Mouse (Mus musculus): Measurements from ENCODE around the gene Olfr1369-ps1. TPM values are rescaled to one million over a fixed set of nuclear protein-coding genes. Genes with fewer than 3 reads are reported as not detected.
"Not testable (repeated sequence)": the region's sequence is repeated elsewhere in the genome, so short reads cannot be mapped to it uniquely, and the experiment has no call there.

The Olfr1369-ps1 gene
- not detected in 2 replicates for polyA plus RNA-seq (2011; ENCODE audit: insufficient read depth, insufficient read length, low replicate concordance, missing spikeins)

DNA sequence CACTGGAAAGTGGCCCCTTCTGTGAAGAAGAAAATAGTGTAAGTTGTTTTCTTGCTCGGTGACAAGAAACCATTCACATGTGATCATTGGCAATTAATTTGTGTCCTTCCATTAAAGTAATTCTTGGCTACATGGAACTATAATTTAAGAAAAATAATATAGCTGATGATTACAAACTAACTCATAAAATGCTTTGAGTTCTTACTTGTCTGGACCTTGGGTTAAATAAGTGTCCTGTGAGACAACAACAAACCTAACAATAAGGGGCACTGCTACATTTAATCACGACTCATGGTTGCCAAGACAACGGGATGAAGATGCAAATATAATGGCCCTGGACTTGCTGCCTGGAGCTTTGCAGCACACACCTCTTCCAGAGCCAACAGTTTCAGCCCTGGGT, at the start of gene Olfr1369-ps1:
Olfr1369-ps1 (plus strand) TSS at position 301 of the 400 bp plus-strand sequence.
- WGBS = 74% methylated on average over 3 of the region's 3 CpGs
- H3K4me1 ChIP-seq (ENCODE audit: control insufficient read depth, insufficient read depth, low read length); H3K27ac ChIP-seq (ENCODE audit: control insufficient read depth, insufficient read depth, low read depth, low read length, poor library complexity); H3K4me3 ChIP-seq (replicated peaks; ENCODE audit: control insufficient read depth, low read depth, low read length): not testable (repeated sequence)

DNA sequence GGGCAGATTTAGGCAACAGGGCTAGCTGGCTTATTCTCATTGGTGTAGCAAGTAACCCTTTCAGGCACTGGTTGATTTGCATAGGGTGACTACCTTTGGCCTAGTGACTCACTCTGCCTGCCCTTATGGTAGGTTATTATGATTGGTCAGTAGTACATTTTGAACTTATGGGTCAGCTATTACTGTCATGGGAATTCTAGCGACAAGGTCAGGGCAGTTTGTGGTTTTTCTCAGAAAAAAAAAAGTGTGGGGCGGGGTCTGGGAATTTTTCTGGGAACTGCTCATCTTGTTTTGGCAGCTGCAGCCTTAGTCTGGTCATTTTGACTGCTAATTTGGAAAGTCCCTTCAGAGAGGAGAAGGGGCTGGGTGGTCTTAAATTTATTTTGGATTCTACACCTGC, 45.3 kb upstream of the Olfr1369-ps1 start:
- no peak for TF ChIP-seq POLR2A (IDR thresholded peaks at IDR 0.05; ENCODE audit: borderline replicate concordance, control insufficient read depth, low read depth, low read length)
- no peak for TF ChIP-seq CTCF (IDR thresholded peaks at IDR 0.05; ENCODE audit: control insufficient read depth, insufficient read depth, low read length)
- 76% methylated on average over 2 of the region's 2 CpGs for WGBS
- no peak overlapping the region for H3K27ac ChIP-seq (ENCODE audit: control insufficient read depth, insufficient read depth, low read depth, low read length, poor library complexity)
- no peaks in the 10 kb centered on the region for H3K4me1 ChIP-seq (ENCODE audit: control insufficient read depth, insufficient read depth, low read length)
- H3K4me3 ChIP-seq (replicated peaks; ENCODE audit: control insufficient read depth, low read depth, low read length) = no peak overlapping the region

DNA sequence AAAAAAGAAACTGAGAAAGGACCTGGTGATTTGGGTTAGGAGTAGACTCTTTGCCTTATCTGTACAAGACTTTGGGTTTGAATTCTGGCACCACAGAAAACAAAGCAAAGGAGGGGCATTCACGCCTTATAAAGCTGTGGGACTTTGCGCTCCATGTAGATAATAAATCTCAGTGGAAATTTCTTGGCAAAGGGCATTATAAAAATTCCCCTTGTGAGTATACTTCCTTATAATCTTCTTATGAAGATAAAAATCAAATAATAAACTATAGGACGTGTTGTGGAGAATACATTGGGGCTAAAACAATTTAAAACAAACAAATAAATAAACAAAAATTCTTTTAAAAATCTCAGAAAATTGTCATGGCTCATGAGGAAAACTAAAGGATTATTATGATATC, 36.4 kb upstream of the Olfr1369-ps1 start, which contains the start of gene Olfr1370:
Olfr1370 (minus strand) TSS at position 101 of the 400 bp plus-strand sequence.
- H3K4me1 ChIP-seq (ENCODE audit: control insufficient read depth, insufficient read depth, low read length) = no peaks in the 10 kb centered on the region
- TF ChIP-seq POLR2A (IDR thresholded peaks at IDR 0.05; ENCODE audit: borderline replicate concordance, control insufficient read depth, low read depth, low read length) (no peak), CTCF (IDR thresholded peaks at IDR 0.05; ENCODE audit: control insufficient read depth, insufficient read depth, low read length) (no peak)
- no peak within 1 kb of the TSS for H3K4me3 ChIP-seq (replicated peaks; ENCODE audit: control insufficient read depth, low read depth, low read length)
- WGBS = 74% methylated on average over 3 of the region's 3 CpGs
- H3K27ac ChIP-seq (ENCODE audit: control insufficient read depth, insufficient read depth, low read depth, low read length, poor library complexity) = no peak within 1 kb of the TSS

DNA sequence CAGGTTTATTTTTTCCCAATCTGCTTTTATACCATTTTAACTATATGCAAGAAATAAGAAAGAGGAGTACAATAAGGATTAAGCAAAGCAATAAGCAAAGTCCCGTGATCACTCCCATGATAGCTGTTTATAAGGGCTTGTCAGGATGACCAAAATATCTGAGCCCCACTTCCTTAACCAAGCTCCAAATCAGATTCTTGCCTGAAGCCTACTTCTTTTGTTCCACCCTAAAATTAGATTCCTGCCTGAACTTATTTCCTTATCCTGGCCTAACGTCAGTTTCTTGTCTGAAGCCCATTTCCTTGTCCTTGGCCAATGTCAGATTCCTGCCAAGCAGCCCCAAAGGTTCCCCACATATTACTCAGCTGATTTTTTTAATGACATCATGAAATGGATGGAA, 28.6 kb upstream of the Olfr1369-ps1 start:
- H3K4me1 ChIP-seq (ENCODE audit: control insufficient read depth, insufficient read depth, low read length) = no peaks in the 10 kb centered on the region
- H3K4me3 ChIP-seq (replicated peaks; ENCODE audit: control insufficient read depth, low read depth, low read length) = no peak overlapping the region
- H3K27ac ChIP-seq (ENCODE audit: control insufficient read depth, insufficient read depth, low read depth, low read length, poor library complexity) = no peak overlapping the region
- TF ChIP-seq POLR2A (IDR thresholded peaks at IDR 0.05; ENCODE audit: borderline replicate concordance, control insufficient read depth, low read depth, low read length) (no peak), CTCF (IDR thresholded peaks at IDR 0.05; ENCODE audit: control insufficient read depth, insufficient read depth, low read length) (no peak)
- WGBS = 48% methylated on average over 2 of the region's 2 CpGs

DNA sequence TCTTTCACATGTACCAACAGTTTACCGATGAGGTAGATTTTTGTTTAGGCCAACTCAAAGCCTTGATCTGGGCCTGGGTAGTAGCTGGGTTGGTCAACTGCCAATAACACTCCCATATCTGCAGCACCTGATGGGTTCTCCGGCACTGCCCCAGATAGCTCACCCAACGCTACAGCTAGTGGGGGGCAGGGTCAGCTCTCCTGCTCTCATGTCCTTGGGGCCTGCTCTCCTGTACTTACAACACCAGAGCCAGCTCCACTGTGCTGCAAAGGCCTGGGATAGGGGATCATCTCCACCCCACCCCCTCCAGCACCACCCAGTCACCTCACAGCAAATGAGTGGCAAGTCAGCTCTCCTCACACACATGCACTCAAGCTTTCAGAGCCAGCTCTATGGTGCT, 1.5 kb upstream of the Olfr1369-ps1 start:
- Histone ChIP-seq H3K4me3 (replicated peaks; ENCODE audit: control insufficient read depth, low read depth, low read length) (no peak overlapping the region), H3K27ac (ENCODE audit: control insufficient read depth, insufficient read depth, low read depth, low read length, poor library complexity) (no peak overlapping the region), H3K4me1 (ENCODE audit: control insufficient read depth, insufficient read depth, low read length) (no peaks in the 10 kb centered on the region)
- TF ChIP-seq CTCF (IDR thresholded peaks at IDR 0.05; ENCODE audit: control insufficient read depth, insufficient read depth, low read length) = no peak
- TF ChIP-seq POLR2A (IDR thresholded peaks at IDR 0.05; ENCODE audit: borderline replicate concordance, control insufficient read depth, low read depth, low read length) = no peak
- 85% methylated on average over 3 of the region's 3 CpGs for WGBS

DNA sequence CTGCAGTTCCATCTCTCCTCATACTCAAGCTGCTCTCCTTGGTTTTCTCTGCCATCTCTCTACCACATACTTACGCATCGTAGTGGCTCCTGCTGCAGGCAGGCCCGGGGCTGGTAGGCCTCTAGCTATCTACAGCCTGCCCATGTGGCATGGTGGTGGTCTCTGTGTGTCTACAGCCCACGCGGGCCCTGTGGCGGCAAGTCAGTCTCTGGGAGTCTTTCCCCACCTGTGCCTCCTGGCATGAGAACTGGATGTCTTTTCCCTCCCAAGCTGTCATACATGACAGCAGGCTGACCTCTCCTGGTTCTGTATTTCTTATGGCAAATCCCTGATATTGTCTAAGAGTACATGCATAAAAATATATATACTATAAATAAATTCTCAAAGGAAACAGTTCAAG, 842 bp upstream of the Olfr1369-ps1 start:
- Histone ChIP-seq H3K4me1 (ENCODE audit: control insufficient read depth, insufficient read depth, low read length) (no peaks in the 10 kb centered on the region), H3K4me3 (replicated peaks; ENCODE audit: control insufficient read depth, low read depth, low read length) (no peak overlapping the region), H3K27ac (ENCODE audit: control insufficient read depth, insufficient read depth, low read depth, low read length, poor library complexity) (no peak overlapping the region)
- WGBS = 85% methylated on average over 6 of the region's 6 CpGs
- TF ChIP-seq POLR2A (IDR thresholded peaks at IDR 0.05; ENCODE audit: borderline replicate concordance, control insufficient read depth, low read depth, low read length) = no peak
- no peak for TF ChIP-seq CTCF (IDR thresholded peaks at IDR 0.05; ENCODE audit: control insufficient read depth, insufficient read depth, low read length)

DNA sequence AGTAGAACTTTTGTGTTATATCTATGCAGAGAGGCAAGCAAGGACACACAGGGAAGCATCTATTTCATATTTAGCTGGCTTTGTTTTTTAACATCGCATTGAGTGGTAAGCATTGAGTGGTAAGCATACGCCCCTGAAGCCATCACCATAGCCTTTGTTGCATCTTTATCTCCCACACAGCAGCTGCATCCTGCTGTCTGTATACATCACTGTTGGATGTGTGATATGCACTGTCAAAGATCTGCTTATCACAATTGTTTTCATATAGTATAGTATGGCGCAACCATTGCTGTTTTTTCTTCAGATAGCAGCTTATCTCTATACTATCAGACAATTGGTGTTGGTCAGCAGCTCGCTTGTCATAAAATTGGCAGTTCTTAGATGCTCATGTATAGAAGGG, 2.8 kb downstream of the Olfr1369-ps1 start:
- no peaks in the 10 kb centered on the region for H3K4me1 ChIP-seq (ENCODE audit: control insufficient read depth, insufficient read depth, low read length)
- H3K27ac ChIP-seq (ENCODE audit: control insufficient read depth, insufficient read depth, low read depth, low read length, poor library complexity) = no peak overlapping the region
- no peak overlapping the region for H3K4me3 ChIP-seq (replicated peaks; ENCODE audit: control insufficient read depth, low read depth, low read length)
- TF ChIP-seq POLR2A (IDR thresholded peaks at IDR 0.05; ENCODE audit: borderline replicate concordance, control insufficient read depth, low read depth, low read length) = no peak
- no peak for TF ChIP-seq CTCF (IDR thresholded peaks at IDR 0.05; ENCODE audit: control insufficient read depth, insufficient read depth, low read length)
- 54% methylated on average over 4 of the region's 4 CpGs for WGBS

DNA sequence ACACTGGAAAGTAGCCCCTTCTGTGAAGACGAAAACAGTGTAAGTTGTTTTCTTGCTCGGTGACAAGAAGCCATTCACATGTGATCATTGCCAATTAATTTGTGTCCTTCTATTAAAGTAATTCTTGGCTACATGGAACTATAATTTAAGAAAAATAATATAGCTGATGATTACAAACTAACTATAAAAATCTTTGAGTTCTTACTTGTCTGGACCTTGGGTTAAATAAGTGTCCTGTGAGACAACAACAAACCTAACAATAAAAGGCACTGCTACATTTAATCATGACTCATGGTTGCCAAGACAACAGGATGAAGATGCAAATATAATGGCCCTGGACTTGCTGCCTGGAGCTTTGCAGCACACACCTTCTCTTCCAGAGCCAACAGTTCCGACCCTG, 18.1 kb downstream of the Olfr1369-ps1 start, which contains the start of gene Olfr263:
Olfr263 (plus strand) TSS at position 301 of the 400 bp plus-strand sequence.
- H3K27ac ChIP-seq (ENCODE audit: control insufficient read depth, insufficient read depth, low read depth, low read length, poor library complexity); H3K4me1 ChIP-seq (ENCODE audit: control insufficient read depth, insufficient read depth, low read length); H3K4me3 ChIP-seq (replicated peaks; ENCODE audit: control insufficient read depth, low read depth, low read length): not testable (repeated sequence)
- WGBS = 70% methylated on average over 3 of the region's 3 CpGs

DNA sequence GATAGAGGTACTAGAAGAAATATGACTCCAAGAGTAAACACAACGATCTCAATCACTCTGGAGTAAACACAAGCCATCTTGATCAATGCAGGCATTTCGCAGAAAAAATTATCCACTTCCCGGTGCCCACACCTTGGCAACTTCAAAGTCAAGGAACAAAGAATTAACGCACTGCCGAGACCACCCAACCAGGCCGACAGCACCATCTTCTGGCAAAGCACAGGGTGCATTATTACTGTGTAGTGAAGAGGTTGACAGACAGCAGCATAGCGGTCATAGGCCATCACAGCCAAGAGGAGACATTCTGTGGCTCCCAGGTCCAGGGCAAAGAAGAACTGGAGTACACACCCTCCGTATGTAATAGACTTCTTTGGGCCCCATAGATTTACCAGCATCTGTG, 31.1 kb downstream of the Olfr1369-ps1 start:
- TF ChIP-seq CTCF (IDR thresholded peaks at IDR 0.05; ENCODE audit: control insufficient read depth, insufficient read depth, low read length) = no peak
- no peak for TF ChIP-seq POLR2A (IDR thresholded peaks at IDR 0.05; ENCODE audit: borderline replicate concordance, control insufficient read depth, low read depth, low read length)
- no peak overlapping the region for H3K27ac ChIP-seq (ENCODE audit: control insufficient read depth, insufficient read depth, low read depth, low read length, poor library complexity)
- WGBS = 49% methylated on average over 8 of the region's 8 CpGs
- no peak overlapping the region for H3K4me3 ChIP-seq (replicated peaks; ENCODE audit: control insufficient read depth, low read depth, low read length)
- H3K4me1 ChIP-seq (ENCODE audit: control insufficient read depth, insufficient read depth, low read length) = no peaks in the 10 kb centered on the region

Data from bone marrow, adult 2 months (tissue).